Mouse (Mus musculus): ENCODE data around the gene Prkrip1.

DNA sequence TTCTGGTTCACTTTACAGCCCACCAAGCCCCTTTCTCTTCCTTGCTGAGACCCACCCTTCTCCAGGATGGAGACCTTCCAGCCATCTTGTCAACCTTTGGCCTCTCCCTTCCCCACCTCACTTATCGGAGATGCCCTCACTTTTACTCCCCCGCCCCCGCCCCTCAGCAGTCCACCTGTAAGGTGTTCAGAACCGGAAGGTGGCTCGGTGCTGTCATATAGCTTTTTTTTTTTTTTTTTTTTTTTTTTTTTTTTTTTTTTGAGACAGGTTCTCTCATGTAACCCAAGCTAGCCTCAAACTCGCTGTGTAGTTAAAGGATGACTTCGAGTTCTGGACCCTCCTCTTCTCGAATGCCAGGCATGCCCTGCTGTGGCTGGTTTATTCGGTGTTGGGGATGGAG is 25.8 kb downstream of the Prkrip1 start:
- TF ChIP-seq CTCF (IDR thresholded peaks at IDR 0.05; ENCODE audit: low read depth) (no peak), EP300 (IDR thresholded peaks at IDR 0.05; ENCODE audit: low read depth) (no peak)
